Mouse (Mus musculus): ENCODE measurements around the gene Mrgpra6. TPM values are rescaled to one million over a fixed set of nuclear protein-coding genes. Genes with fewer than 3 reads are reported as not detected.

Gene Mrgpra6
- total and polyA plus RNA-seq, 3 experiments = not detected

- no peaks in the 10 kb centered on the region for H3K79me2 ChIP-seq (replicated peaks; ENCODE audit: control insufficient read depth, extremely low read depth, insufficient read depth, poor library complexity, severe bottlenecking)
- H3K4me1 ChIP-seq (ENCODE audit: control insufficient read depth in 1 of 2, insufficient read depth in 2 of 2) = no peaks in the 10 kb centered on the region
- H3K36me3 ChIP-seq (replicated peaks in 1 of 2; ENCODE audit: control insufficient read depth in 1 of 2, insufficient read depth in 1 of 2, low read length in 1 of 2) = no peaks in the 10 kb centered on the region
- TF ChIP-seq POLR2AphosphoS2 (IDR thresholded peaks at IDR 0.05; ENCODE audit: low read depth, low read length) (no peak), CHD2 (IDR thresholded peaks at IDR 0.05; ENCODE audit: low read length) (no peak), MYC (IDR thresholded peaks at IDR 0.05; ENCODE audit: low read depth, low read length) (no peak), SIN3A (IDR thresholded peaks at IDR 0.05; ENCODE audit: low read length) (no peak), TBP (conservative IDR thresholded peaks at IDR 0.05; ENCODE audit: low read depth, low read length) (no peak), JUN (IDR thresholded peaks at IDR 0.05; ENCODE audit: insufficient read depth, low read depth, low read length) (no peak), MAFK (IDR thresholded peaks at IDR 0.05; ENCODE audit: insufficient replicate concordance, low read length) (no peak), MEF2A (IDR thresholded peaks at IDR 0.05; ENCODE audit: borderline replicate concordance, low read depth, low read length) (no peak), IRF4 (IDR thresholded peaks at IDR 0.05; ENCODE audit: low read depth, low read length) (no peak)
- no peak overlapping the region for H3K4me2 ChIP-seq (ENCODE audit: insufficient read depth, low read depth, poor library complexity, severe bottlenecking)
- in situ Hi-C loops (cut with MboI; ENCODE audit: low pct_ligation_motif_present, low pct_unique_long_range_greater_than_20kb, low sequenced_read_pairs) = no loop called here
- H3K27ac ChIP-seq (ENCODE audit: insufficient read depth, low read depth) = no peak overlapping the region
- no peak for DNase-seq (ENCODE audit: extremely low read depth)
- no peak overlapping the region for H3K9ac ChIP-seq (ENCODE audit: insufficient read depth, low read depth)
- H3K27me3 ChIP-seq (replicated peaks) = peaks cover 67% of the 10 kb centered on the region
- dilution Hi-C loops (cut with MboI; ENCODE audit: extremely low pct_ligation_motif_present, extremely low pct_unique_long_range_greater_than_20kb, low sequenced_read_pairs) = no loop called here
- H3K9me3 ChIP-seq (replicated peaks; ENCODE audit: low read length) = no peaks in the 10 kb centered on the region
- H3K4me3 ChIP-seq (replicated peaks in 1 of 3; ENCODE audit: low read depth in 2 of 3, low read length in 2 of 3, poor library complexity in 1 of 3) = no peak overlapping the region
These were observed 41.5 kb downstream of the Mrgpra6 start for GRCm38 (mm10) chr7:47163203-47163602.

GRCm38 (mm10) chr7:47158451-47158850 is 46.3 kb downstream of the Mrgpra6 start:
- H3K36me3 ChIP-seq (replicated peaks in 1 of 2; ENCODE audit: control insufficient read depth in 1 of 2, insufficient read depth in 1 of 2, low read length in 1 of 2) = no peaks in the 10 kb centered on the region
- in situ Hi-C loops (cut with MboI; ENCODE audit: low pct_ligation_motif_present, low pct_unique_long_range_greater_than_20kb, low sequenced_read_pairs) = no loop called here
- H3K27me3 ChIP-seq (replicated peaks) = peaks cover 27% of the 10 kb centered on the region
- H3K4me2 ChIP-seq (ENCODE audit: insufficient read depth, low read depth, poor library complexity, severe bottlenecking) = no peak overlapping the region
- TF ChIP-seq IRF4 (IDR thresholded peaks at IDR 0.05; ENCODE audit: low read depth, low read length) (no peak), JUN (IDR thresholded peaks at IDR 0.05; ENCODE audit: insufficient read depth, low read depth, low read length) (no peak), POLR2AphosphoS2 (IDR thresholded peaks at IDR 0.05; ENCODE audit: low read depth, low read length) (no peak), EP300 (IDR thresholded peaks at IDR 0.05; ENCODE audit: low read length) (no peak), USF2 (conservative IDR thresholded peaks at IDR 0.05; ENCODE audit: low read depth, low read length) (no peak), ZMIZ1 (IDR thresholded peaks at IDR 0.05; ENCODE audit: low read depth, low read length) (no peak), UBTF (IDR thresholded peaks at IDR 0.05; ENCODE audit: low read depth, low read length) (no peak), GABPA (IDR thresholded peaks at IDR 0.05; ENCODE audit: insufficient replicate concordance, low read depth, low read length) (no peak), CTCF (conservative IDR thresholded peaks at IDR 0.05 in 1 of 2, IDR thresholded peaks at IDR 0.05 in 1 of 2; ENCODE audit: low read depth in 2 of 2, low read length in 2 of 2) (no peak), MXI1 (IDR thresholded peaks at IDR 0.05; ENCODE audit: low read depth, low read length) (no peak), RCOR1 (conservative IDR thresholded peaks at IDR 0.05; ENCODE audit: low read depth, low read length) (no peak), ETS1 (conservative IDR thresholded peaks at IDR 0.05; ENCODE audit: low read depth, low read length) (no peak), E2F4 (IDR thresholded peaks at IDR 0.05; ENCODE audit: insufficient replicate concordance, low read depth, low read length) (no peak)
- no peak for DNase-seq (ENCODE audit: extremely low read depth)
- no peak overlapping the region for H3K9ac ChIP-seq (ENCODE audit: insufficient read depth, low read depth)
- dilution Hi-C loops (cut with MboI; ENCODE audit: extremely low pct_ligation_motif_present, extremely low pct_unique_long_range_greater_than_20kb, low sequenced_read_pairs) = no loop called here
- H3K4me3 ChIP-seq (replicated peaks in 1 of 3; ENCODE audit: low read depth in 2 of 3, low read length in 2 of 3, poor library complexity in 1 of 3) = no peak overlapping the region
- H3K79me2 ChIP-seq (replicated peaks; ENCODE audit: control insufficient read depth, extremely low read depth, insufficient read depth, poor library complexity, severe bottlenecking) = no peaks in the 10 kb centered on the region
- H3K4me1 ChIP-seq (ENCODE audit: control insufficient read depth in 1 of 2, insufficient read depth in 2 of 2) = peaks cover 0 to 8% of the 10 kb centered on the region in 2 experiments; a peak in 2 of 4 replicates
- H3K9me3 ChIP-seq (replicated peaks; ENCODE audit: low read length) = peaks cover 2% of the 10 kb centered on the region
- H3K27ac ChIP-seq (ENCODE audit: insufficient read depth, low read depth) = no peak overlapping the region

All from CH12.LX (cell line).